Mouse (Mus musculus): ENCODE data around the gene Rslcan18. TPM values are rescaled to one million over a fixed set of nuclear protein-coding genes. Genes with fewer than 3 reads are reported as not detected.

Gene Rslcan18
- polyA plus RNA-seq, 1 experiment, result 0.16 TPM

DNA sequence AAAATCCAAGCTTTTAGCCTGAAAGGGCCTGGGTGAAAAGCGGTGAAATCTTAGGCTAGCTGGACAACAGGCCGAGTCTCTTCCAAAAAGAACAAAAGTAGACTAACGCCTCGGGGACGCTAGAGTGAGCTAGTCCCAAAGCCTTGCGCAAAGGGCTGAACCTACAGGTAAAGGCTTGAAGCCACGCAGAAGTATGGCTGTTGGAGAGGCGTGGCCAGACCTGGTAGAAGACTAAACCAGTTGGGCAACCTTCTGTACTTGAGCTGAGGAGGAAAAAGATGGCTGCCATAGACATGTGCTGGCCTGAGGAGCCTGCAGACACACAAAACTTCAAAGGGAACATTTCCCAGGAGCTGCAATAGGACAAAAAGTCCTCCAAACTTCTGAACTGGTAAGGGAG lies 50.7 kb downstream of the Rslcan18 start:
- 90% methylated on average over 8 of the region's 8 CpGs for WGBS
- Histone ChIP-seq H3K4me3 (replicated peaks; ENCODE audit: insufficient read depth, low read depth, low read length) (no peak overlapping the region), H3K4me1 (ENCODE audit: control insufficient read depth, insufficient read depth, low read length) (no peaks in the 10 kb centered on the region), H3K27ac (ENCODE audit: insufficient read depth, low read length) (no peak overlapping the region), H3K27me3 (ENCODE audit: control insufficient read depth, insufficient read depth, low read length) (no peaks in the 10 kb centered on the region; the same call in 1 of the 2 replicates)
- no peak for DNase-seq
- TF ChIP-seq POLR2A (IDR thresholded peaks at IDR 0.05; ENCODE audit: borderline replicate concordance, insufficient read depth, low read length) (no peak), CTCF (IDR thresholded peaks at IDR 0.05; ENCODE audit: borderline replicate concordance, insufficient read depth, low read depth, low read length) (no peak)

DNA sequence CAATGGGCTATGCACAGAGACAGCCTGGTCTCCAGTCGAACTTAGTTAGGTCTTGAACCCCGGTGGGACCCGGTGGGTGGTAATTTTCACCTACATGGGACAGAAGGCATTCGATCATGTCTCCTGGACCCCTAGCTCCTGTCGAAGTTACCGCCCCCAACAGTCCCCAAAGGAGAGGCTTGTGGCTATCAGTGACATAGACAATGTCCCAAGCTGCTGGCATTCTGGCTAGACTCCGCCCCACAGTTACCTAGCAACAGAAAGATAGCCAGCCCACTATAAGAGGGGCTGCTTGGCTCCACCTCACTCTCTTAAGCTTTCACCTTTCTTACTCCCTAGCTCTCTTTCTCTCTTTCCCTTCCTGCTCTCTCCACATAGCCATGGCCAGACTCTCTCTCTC lies 53.6 kb downstream of the Rslcan18 start:
- H3K4me3 ChIP-seq (replicated peaks; ENCODE audit: insufficient read depth, low read depth, low read length), result no peak overlapping the region
- no peaks in the 10 kb centered on the region for H3K27me3 ChIP-seq (ENCODE audit: control insufficient read depth, insufficient read depth, low read length)
- WGBS, result 60% methylated on average over 7 of the region's 7 CpGs
- H3K27ac ChIP-seq (ENCODE audit: insufficient read depth, low read length), result no peak overlapping the region
- TF ChIP-seq CTCF (IDR thresholded peaks at IDR 0.05; ENCODE audit: borderline replicate concordance, insufficient read depth, low read depth, low read length), result no peak
- no peak for TF ChIP-seq POLR2A (IDR thresholded peaks at IDR 0.05; ENCODE audit: borderline replicate concordance, insufficient read depth, low read length)
- no peaks in the 10 kb centered on the region for H3K4me1 ChIP-seq (ENCODE audit: control insufficient read depth, insufficient read depth, low read length)
- DNase-seq, result no peak

DNA sequence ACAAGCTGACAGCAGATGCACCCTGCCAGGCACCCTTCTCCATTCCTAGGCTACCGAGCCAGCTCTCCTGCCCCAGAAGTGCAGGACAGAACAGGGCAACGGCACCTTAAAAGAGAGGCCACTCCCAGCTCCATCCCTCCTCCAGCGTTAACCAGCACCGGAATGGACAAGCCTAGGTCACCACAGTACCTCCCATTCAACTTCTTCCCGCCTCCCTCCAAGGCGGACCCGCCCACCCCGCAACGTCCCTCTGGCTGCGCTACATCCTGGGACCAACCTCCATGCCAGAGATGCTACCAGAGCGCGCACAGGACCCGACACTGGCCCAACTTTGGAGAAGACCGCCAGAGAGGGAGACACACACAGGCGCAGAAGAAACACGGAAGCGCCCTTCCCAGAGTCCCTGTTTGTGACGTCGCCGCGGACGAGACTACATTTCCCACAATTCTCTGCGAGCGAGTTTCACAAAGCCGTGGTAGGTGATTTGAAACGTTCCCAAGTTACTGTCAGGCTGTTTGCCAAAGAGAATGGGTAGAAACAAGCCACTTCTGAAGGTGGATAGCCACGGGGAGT lies 55.2 kb downstream of the Rslcan18 start, which contains the start of gene Zfp712:
Gene Zfp712, minus strand, starts transcription at position 385 of the 573 bp plus-strand sequence.
- TF ChIP-seq POLR2A (IDR thresholded peaks at IDR 0.05; ENCODE audit: borderline replicate concordance, insufficient read depth, low read length) (peak; percentile 53; the same call in 1 of the 2 replicates), CTCF (IDR thresholded peaks at IDR 0.05; ENCODE audit: borderline replicate concordance, insufficient read depth, low read depth, low read length) (no peak)
- Histone ChIP-seq H3K4me1 (ENCODE audit: control insufficient read depth, insufficient read depth, low read length) (no peaks in the 10 kb centered on the region), H3K27me3 (ENCODE audit: control insufficient read depth, insufficient read depth, low read length) (no peaks in the 10 kb centered on the region), H3K27ac (ENCODE audit: insufficient read depth, low read length) (peak within 1 kb of the TSS; percentile 35; the same call in 1 of the 2 replicates), H3K4me3 (replicated peaks; ENCODE audit: insufficient read depth, low read depth, low read length) (peak within 1 kb of the TSS; percentile 91)
- DNase-seq, result peak; percentile 94
- under 1% methylated on average over 27 of the region's 27 CpGs for WGBS

DNA sequence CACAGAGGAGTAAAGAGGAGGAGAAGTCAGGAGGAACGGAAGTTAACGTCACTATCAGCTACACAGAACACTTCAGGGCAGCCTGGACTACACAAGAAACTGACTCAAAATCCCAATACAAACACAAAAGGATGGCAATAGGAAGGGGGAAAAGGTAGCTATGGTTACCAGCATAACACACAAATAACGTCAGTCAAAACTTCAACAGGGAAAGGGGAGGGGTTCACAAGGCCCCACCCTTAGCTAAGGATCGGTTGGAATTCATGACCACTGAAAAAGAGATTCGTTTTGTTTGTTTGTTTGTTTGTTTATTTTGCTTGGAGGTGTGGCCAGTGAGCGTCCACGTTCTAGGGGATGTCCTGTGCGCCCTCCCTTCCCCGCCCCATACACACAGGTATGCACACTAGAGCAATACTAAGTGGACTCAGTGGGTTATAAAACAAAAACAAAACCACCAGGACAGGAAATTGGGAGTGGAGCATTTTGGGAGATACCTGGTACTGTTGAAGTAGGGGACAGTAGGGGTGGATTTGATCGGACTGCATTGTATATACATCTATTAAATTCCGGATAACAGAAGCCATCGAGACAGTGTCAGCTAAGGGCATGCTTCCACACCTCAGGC lies 55.8 kb downstream of the Rslcan18 start:
- no peaks in the 10 kb centered on the region for H3K4me1 ChIP-seq (ENCODE audit: control insufficient read depth, insufficient read depth, low read length)
- no peak overlapping the region for H3K27ac ChIP-seq (ENCODE audit: insufficient read depth, low read length)
- TF ChIP-seq CTCF (IDR thresholded peaks at IDR 0.05; ENCODE audit: borderline replicate concordance, insufficient read depth, low read depth, low read length), result no peak
- TF ChIP-seq POLR2A (IDR thresholded peaks at IDR 0.05; ENCODE audit: borderline replicate concordance, insufficient read depth, low read length), result no peak
- H3K27me3 ChIP-seq (ENCODE audit: control insufficient read depth, insufficient read depth, low read length), result no peaks in the 10 kb centered on the region
- DNase-seq, result no peak
- 2% methylated on average over 12 of the region's 12 CpGs for WGBS
- H3K4me3 ChIP-seq (replicated peaks; ENCODE audit: insufficient read depth, low read depth, low read length), result peak overlapping the region; percentile 91

Other genes starting within 250 kb of the Rslcan18 start
- 2.4 TPM in 2 replicates for gene Gm10767, start 211.3 kb downstream of the Rslcan18 start, polyA plus RNA-seq (2012; rRNA removed)
- 2.9 and 3.6 TPM in 2 replicates for gene Zfp712, start 55.1 kb downstream of the Rslcan18 start, polyA plus RNA-seq (2012; rRNA removed)
- 2.6 and 2.8 TPM in 2 replicates for gene Zfp708, start 18.3 kb downstream of the Rslcan18 start, polyA plus RNA-seq (2012; rRNA removed)
- gene Gm28557, start 7.7 kb downstream of the Rslcan18 start, polyA plus RNA-seq (2012; rRNA removed), result 1.9 and 2.0 TPM in 2 replicates
- 2.6 and 3.2 TPM in 2 replicates for gene Zfp759, start 5.4 kb upstream of the Rslcan18 start, polyA plus RNA-seq (2012; rRNA removed)
- gene Rsl1, start 56.9 kb upstream of the Rslcan18 start, polyA plus RNA-seq (2012; rRNA removed), result 3.0 and 3.1 TPM in 2 replicates
- 0.84 and 1.1 TPM in 2 replicates for gene Zfp455, start 78.2 kb upstream of the Rslcan18 start, polyA plus RNA-seq (2012; rRNA removed)
- 4.0 TPM in 2 replicates for gene Zfp458, start 162.2 kb upstream of the Rslcan18 start, polyA plus RNA-seq (2012; rRNA removed)
- 2.9 and 3.4 TPM in 2 replicates for gene Zfp457, start 190.2 kb upstream of the Rslcan18 start, polyA plus RNA-seq (2012; rRNA removed)
- 2.3 and 2.4 TPM in 2 replicates for gene Zfp595, start 216.3 kb upstream of the Rslcan18 start, polyA plus RNA-seq (2012; rRNA removed)
- gene Gm28044, start 244.3 kb upstream of the Rslcan18 start, polyA plus RNA-seq (2012; rRNA removed), result 0.43 TPM in 1 of 2 replicates, not detected in the other
- 0.44 and 0.59 TPM in 2 replicates for gene Zfp953, start 244.3 kb upstream of the Rslcan18 start, polyA plus RNA-seq (2012; rRNA removed)